In genomic region chr6:51100341-51100740, GRCm38 (mm10) we compare ENCODE assay signal across 12 mouse cellular contexts.
"Had no signal": no experiment of that assay in that cellular context is flagged by ENCODE, and none has a peak within 500 bp of the region (broad histone marks: within the 10 kb centered on the region; RNA-seq: fewer than 3 reads in every experiment).

No protein-coding gene starts in this region.

- DNase-seq: left cerebral cortex, postnatal 4 days; liver; liver, embryonic 13.5 days; liver, postnatal 0 days; lung, adult 18-20 months; lung, adult 2 months; lung, embryonic 14.5 days; lung, postnatal 10 days; lung, postnatal 14 days; lung, postnatal 36 days; lung, postnatal 4 days; midbrain, embryonic 14.5 days had no signal
